Mouse (Mus musculus): ENCODE measurements around the gene Tnpo1. TPM values are rescaled to one million over a fixed set of nuclear protein-coding genes. Genes with fewer than 3 reads are reported as not detected.

Gene Tnpo1
- polyA plus RNA-seq, 1 experiment from 2014 or later: 53.9 TPM

- H3K9me3 ChIP-seq: no peaks in the 10 kb centered on the region
- no peak overlapping the region for H3K4me2 ChIP-seq
- ATAC-seq (replicated peaks): no peak
These were observed 4.9 kb downstream of the Tnpo1 start for GRCm38 (mm10) chr13:98921276-98921675.

GRCm38 (mm10) chr13:98920300-98920699, 5.9 kb downstream of the Tnpo1 start:
- no peaks in the 10 kb centered on the region for H3K9me3 ChIP-seq
- H3K9ac ChIP-seq: no peak overlapping the region
- H3K27ac ChIP-seq: no peak overlapping the region
- WGBS: 75% methylated on average over 3 of the region's 3 CpGs
- peaks cover 40% of the 10 kb centered on the region for H3K4me1 ChIP-seq
- H3K4me2 ChIP-seq: no peak overlapping the region
- H3K36me3 ChIP-seq (replicated peaks): no peaks in the 10 kb centered on the region
- H3K4me3 ChIP-seq: no peak overlapping the region
- no peaks in the 10 kb centered on the region for H3K27me3 ChIP-seq (replicated peaks)
- ATAC-seq (replicated peaks): no peak

More at GRCm38 (mm10) chr13:98921276-98921675, 4.9 kb downstream of the Tnpo1 start:
- Histone ChIP-seq H3K36me3 (replicated peaks) (no peaks in the 10 kb centered on the region), H3K9ac (no peak overlapping the region), H3K4me1 (peaks cover 36% of the 10 kb centered on the region), H3K4me3 (no peak overlapping the region), H3K27ac (no peak overlapping the region), H3K27me3 (replicated peaks) (no peaks in the 10 kb centered on the region)
- 92% methylated on average over 7 of the region's 7 CpGs for WGBS

- ATAC-seq (replicated peaks): no peak
- Histone ChIP-seq H3K9me3 (no peaks in the 10 kb centered on the region), H3K4me3 (no peak overlapping the region), H3K27me3 (replicated peaks) (no peaks in the 10 kb centered on the region), H3K9ac (no peak overlapping the region), H3K36me3 (replicated peaks) (no peaks in the 10 kb centered on the region), H3K4me1 (peaks cover 41% of the 10 kb centered on the region), H3K4me2 (no peak overlapping the region), H3K27ac (no peak overlapping the region)
- 91% methylated on average over 8 of the region's 8 CpGs for WGBS
These were observed 6.5 kb downstream of the Tnpo1 start for GRCm38 (mm10) chr13:98919695-98920094.

GRCm38 (mm10) chr13:98917851-98918250, 8.3 kb downstream of the Tnpo1 start:
- H3K4me2 ChIP-seq: no peak overlapping the region
- WGBS: 85% methylated on average over 2 of the region's 2 CpGs
- H3K27ac ChIP-seq: no peak overlapping the region
- H3K9me3 ChIP-seq: no peaks in the 10 kb centered on the region
- peaks cover 48% of the 10 kb centered on the region for H3K4me1 ChIP-seq
- H3K36me3 ChIP-seq (replicated peaks): no peaks in the 10 kb centered on the region
- no peak overlapping the region for H3K4me3 ChIP-seq
- no peaks in the 10 kb centered on the region for H3K27me3 ChIP-seq (replicated peaks)
- no peak for ATAC-seq (replicated peaks)
- no peak overlapping the region for H3K9ac ChIP-seq

GRCm38 (mm10) chr13:98915591-98915990, 10.6 kb downstream of the Tnpo1 start:
- H3K4me1 ChIP-seq: peaks cover 48% of the 10 kb centered on the region
- no peak overlapping the region for H3K4me2 ChIP-seq
- H3K27me3 ChIP-seq (replicated peaks): no peaks in the 10 kb centered on the region
- H3K9ac ChIP-seq: no peak overlapping the region
- no peaks in the 10 kb centered on the region for H3K9me3 ChIP-seq
- H3K4me3 ChIP-seq: no peak overlapping the region
- H3K27ac ChIP-seq: no peak overlapping the region
- 80% methylated on average over 4 of the region's 4 CpGs for WGBS
- no peaks in the 10 kb centered on the region for H3K36me3 ChIP-seq (replicated peaks)
- no peak for ATAC-seq (replicated peaks)

- no peak overlapping the region for H3K4me3 ChIP-seq
- ATAC-seq (replicated peaks): no peak
- H3K9ac ChIP-seq: no peak overlapping the region
- H3K27ac ChIP-seq: no peak overlapping the region
- H3K27me3 ChIP-seq (replicated peaks): no peaks in the 10 kb centered on the region
- no peaks in the 10 kb centered on the region for H3K36me3 ChIP-seq (replicated peaks)
- peaks cover 50% of the 10 kb centered on the region for H3K4me1 ChIP-seq
- 63% methylated on average over 5 of the region's 5 CpGs for WGBS
- no peak overlapping the region for H3K4me2 ChIP-seq
- no peaks in the 10 kb centered on the region for H3K9me3 ChIP-seq
These were observed 11.4 kb downstream of the Tnpo1 start for GRCm38 (mm10) chr13:98914844-98915212.

GRCm38 (mm10) chr13:98914010-98914843, 12.0 kb downstream of the Tnpo1 start:
- Histone ChIP-seq H3K27me3 (replicated peaks) (no peaks in the 10 kb centered on the region), H3K4me2 (no peak overlapping the region), H3K9ac (no peak overlapping the region), H3K4me1 (peaks cover 52% of the 10 kb centered on the region), H3K36me3 (replicated peaks) (no peaks in the 10 kb centered on the region), H3K27ac (no peak overlapping the region), H3K4me3 (no peak overlapping the region), H3K9me3 (no peaks in the 10 kb centered on the region)
- ATAC-seq (replicated peaks): no peak
- WGBS: 58% methylated on average over 14 of the region's 14 CpGs

GRCm38 (mm10) chr13:98913196-98913595, 13.0 kb downstream of the Tnpo1 start:
- Histone ChIP-seq H3K9me3 (no peaks in the 10 kb centered on the region), H3K27me3 (replicated peaks) (no peaks in the 10 kb centered on the region), H3K4me1 (peaks cover 52% of the 10 kb centered on the region), H3K9ac (no peak overlapping the region), H3K4me3 (no peak overlapping the region), H3K27ac (0 out of 2 replicates have a peak overlapping the region, but pooled peaks have one; percentile 56), H3K4me2 (no peak overlapping the region), H3K36me3 (replicated peaks) (no peaks in the 10 kb centered on the region)
- no peak for ATAC-seq (replicated peaks)
- WGBS: 34% methylated on average over 7 of the region's 7 CpGs

- 0 out of 2 replicates have a peak, but pooled peaks have one; percentile 53 for ATAC-seq (replicated peaks)
These were observed 13.6 kb downstream of the Tnpo1 start for GRCm38 (mm10) chr13:98912602-98913001.

GRCm38 (mm10) chr13:98910801-98911200, 15.4 kb downstream of the Tnpo1 start:
- no peak overlapping the region for H3K27ac ChIP-seq
- ATAC-seq (replicated peaks): no peak
- H3K9me3 ChIP-seq: no peaks in the 10 kb centered on the region
- no peaks in the 10 kb centered on the region for H3K36me3 ChIP-seq (replicated peaks)
- H3K9ac ChIP-seq: no peak overlapping the region
- H3K4me3 ChIP-seq: no peak overlapping the region
- no peaks in the 10 kb centered on the region for H3K27me3 ChIP-seq (replicated peaks)
- H3K4me2 ChIP-seq: no peak overlapping the region
- peaks cover 52% of the 10 kb centered on the region for H3K4me1 ChIP-seq
- WGBS: 56% methylated on average over 3 of the region's 3 CpGs

More at GRCm38 (mm10) chr13:98912602-98913001, 13.6 kb downstream of the Tnpo1 start:
- Histone ChIP-seq H3K4me3 (no peak overlapping the region), H3K9ac (no peak overlapping the region), H3K4me2 (no peak overlapping the region), H3K27ac (0 out of 2 replicates have a peak overlapping the region, but pooled peaks have one; percentile 56), H3K9me3 (no peaks in the 10 kb centered on the region), H3K27me3 (replicated peaks) (no peaks in the 10 kb centered on the region), H3K36me3 (replicated peaks) (no peaks in the 10 kb centered on the region), H3K4me1 (peaks cover 52% of the 10 kb centered on the region)
- 69% methylated on average over 8 of the region's 8 CpGs for WGBS

GRCm38 (mm10) chr13:98904608-98905007, 21.6 kb downstream of the Tnpo1 start:
- WGBS: 96% methylated on average over 2 of the region's 2 CpGs
- no peak overlapping the region for H3K4me2 ChIP-seq
- H3K27me3 ChIP-seq (replicated peaks): no peaks in the 10 kb centered on the region
- H3K36me3 ChIP-seq (replicated peaks): peaks cover 4% of the 10 kb centered on the region; the same call in 1 of the 2 replicates
- H3K4me1 ChIP-seq: peaks cover 4% of the 10 kb centered on the region; the same call in 1 of the 2 replicates
- no peaks in the 10 kb centered on the region for H3K9me3 ChIP-seq
- no peak for ATAC-seq (replicated peaks)
- no peak overlapping the region for H3K9ac ChIP-seq
- no peak overlapping the region for H3K4me3 ChIP-seq
- no peak overlapping the region for H3K27ac ChIP-seq

- WGBS: 94% methylated on average over 8 of the region's 8 CpGs
- Histone ChIP-seq H3K27ac (no peak overlapping the region), H3K9me3 (no peaks in the 10 kb centered on the region), H3K4me2 (no peak overlapping the region), H3K9ac (no peak overlapping the region), H3K36me3 (replicated peaks) (peaks cover 4% of the 10 kb centered on the region; the same call in 1 of the 2 replicates), H3K4me3 (no peak overlapping the region), H3K27me3 (replicated peaks) (no peaks in the 10 kb centered on the region), H3K4me1 (no peaks in the 10 kb centered on the region)
- no peak for ATAC-seq (replicated peaks)
These were observed 23.7 kb downstream of the Tnpo1 start for GRCm38 (mm10) chr13:98902366-98903025.
